Mouse (Mus musculus): ENCODE measurements around the gene Nsf.

DNA sequence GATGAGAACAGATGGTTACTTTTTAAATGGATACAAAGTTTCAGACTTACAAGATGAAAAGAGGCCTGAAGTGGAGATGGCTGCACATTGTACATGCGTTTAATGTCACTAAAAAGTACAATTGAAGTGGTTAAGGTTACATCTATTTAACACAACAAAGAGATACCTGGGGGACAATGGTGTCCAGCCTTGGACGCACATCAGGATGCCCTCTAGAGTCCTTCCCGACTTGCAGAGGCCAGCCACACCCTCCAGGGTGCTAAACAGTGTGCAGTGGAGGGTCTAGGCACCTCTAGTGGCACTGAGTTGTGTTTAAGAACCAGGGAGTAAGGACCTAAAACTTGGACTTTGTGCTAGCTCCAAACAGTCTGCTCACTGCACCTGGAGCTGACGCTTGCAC lies 89.4 kb downstream of the Nsf start:
- no peak for TF ChIP-seq CTCF (IDR thresholded peaks at IDR 0.05; ENCODE audit: low read depth, low read length)
- no peak for TF ChIP-seq POLR2A (IDR thresholded peaks at IDR 0.05; ENCODE audit: extremely low read depth, insufficient read depth, low read length)
